ENCODE assay signal across 9 mouse cellular contexts in genomic region chr13:49242321-49243065, GRCm38 (mm10). TPM values are rescaled to one million over a fixed set of nuclear protein-coding genes. Genes with fewer than 3 reads are reported as not detected.
A peak's percentile ranks its signal among the peaks of the same experiment; 100 is the strongest.
DNase-seq lines count a peak whose midpoint lies in the region; ATAC-seq and TF ChIP-seq lines count a peak whose summit lies in the region.
"Had no signal": no experiment of that assay in that cellular context is flagged by ENCODE, and none has a peak within 500 bp of the region (broad histone marks: within the 10 kb centered on the region; RNA-seq: fewer than 3 reads in every experiment).

No protein-coding gene starts in this region.

- H3K4me3 ChIP-seq in liver, adult 2 months (ENCODE audit: insufficient read depth, low read depth, low read length): no peak overlapping the region
- H3K4me3 ChIP-seq in midbrain, embryonic 15.5 days: no peak overlapping the region
- H3K4me3 ChIP-seq: heart, embryonic 15.5 days had no signal

- no peak for ATAC-seq in midbrain, embryonic 15.5 days (replicated peaks)
- no peak for ATAC-seq in frontal cortex, adult (ENCODE audit: low TSS enrichment)

- H3K9me3 ChIP-seq in midbrain, embryonic 15.5 days: no peaks in the 10 kb centered on the region
- H3K9me3 ChIP-seq: heart, embryonic 15.5 days had no signal

- 0 out of 2 replicates have a peak, but pooled peaks cover 3% of the 10 kb centered on the region for H3K4me1 ChIP-seq in liver, adult 2 months (ENCODE audit: control insufficient read depth, insufficient read depth, low read length)
- no peaks in the 10 kb centered on the region; the same call in 1 of the 2 replicates for H3K4me1 ChIP-seq in midbrain, embryonic 15.5 days

- H3K36me3 ChIP-seq in liver, adult 2 months (ENCODE audit: control insufficient read depth, insufficient read depth, low read length): no peaks in the 10 kb centered on the region
- no peaks in the 10 kb centered on the region for H3K36me3 ChIP-seq in midbrain, embryonic 15.5 days (replicated peaks)
- H3K36me3 ChIP-seq: heart, embryonic 15.5 days had no signal

- no peak overlapping the region; the same call in 1 of the 2 replicates for H3K27ac ChIP-seq in liver, adult 2 months (replicated peaks; ENCODE audit: insufficient read depth, low read depth, low read length)
- H3K27ac ChIP-seq in midbrain, embryonic 15.5 days: no peak overlapping the region

- H3K4me2 ChIP-seq in midbrain, embryonic 15.5 days: no peak overlapping the region
- H3K4me2 ChIP-seq: heart, embryonic 15.5 days had no signal

- no peak for TF ChIP-seq CTCF in liver, adult 2 months (IDR thresholded peaks at IDR 0.05; ENCODE audit: low read depth, low read length)

- DNase-seq in 3134 (ENCODE audit: extremely low read depth, insufficient read length, low spot score): peak; percentile 32
- peak; percentile 95 for DNase-seq in CD4-positive helper T cell, adult 2 months (ENCODE audit: low read depth, low spot score)
- DNase-seq in liver, adult 2 months (ENCODE audit: extremely low read depth, low read depth, low spot score): peak; percentile 19
- peak; percentile 94 for DNase-seq in naive thymus-derived CD4-positive, alpha-beta T cell, adult 2 months (ENCODE audit: low read depth)
- no peak for DNase-seq in Muller cell, postnatal 12 days (ENCODE audit: inconsistent ontology term)
- DNase-seq in ovary, postnatal 36 days (ENCODE audit: low spot score): no peak

- no peaks in the 10 kb centered on the region for H3K27me3 ChIP-seq in liver, adult 2 months (ENCODE audit: control insufficient read depth, insufficient read depth, low read length)
- peaks cover 12% of the 10 kb centered on the region for H3K27me3 ChIP-seq in midbrain, embryonic 15.5 days (replicated peaks)

- 82% methylated on average over 9 of the region's 9 CpGs for WGBS in liver, adult 2 months
- 75% methylated on average over 9 of the region's 9 CpGs for WGBS in midbrain, embryonic 15.5 days

- no peak overlapping the region for H3K9ac ChIP-seq in liver, adult 2 months (ENCODE audit: low read depth, low read length)
- no peak overlapping the region for H3K9ac ChIP-seq in midbrain, embryonic 15.5 days
- H3K9ac ChIP-seq: heart, embryonic 15.5 days had no signal

- no peak for TF ChIP-seq POLR2A in liver, adult 2 months (IDR thresholded peaks at IDR 0.05; ENCODE audit: extremely low read depth, insufficient read depth, low read length)

- H3K79me2 ChIP-seq in liver, adult 2 months (ENCODE audit: control insufficient read depth, insufficient read depth, low read length): no peaks in the 10 kb centered on the region

RNA-seq across cellular contexts. Expression of gene Susd3, which starts 6.0 kb away (rescaled TPM):
- 0.18 and 0.27 TPM in 2 replicates for total RNA-seq in liver, adult 2 months (2014; rRNA removed)
- 0.49 and 1.1 TPM in 2 replicates for polyA plus RNA-seq in liver, adult 2 months (2012; rRNA removed)
- 0.54 and 0.59 TPM in 2 replicates for polyA plus RNA-seq in midbrain, embryonic 15.5 days (2015; fragmentation: Nextera tagmentation; extraction: Ambion mirVana)

RNA-seq across cellular contexts. Expression of gene Card19, which starts 26.7 kb away (rescaled TPM):
- 11.2 and 15.3 TPM in 2 replicates for total RNA-seq in liver, adult 2 months (2014; rRNA removed)
- 35.4 and 38.0 TPM in 2 replicates for polyA plus RNA-seq in liver, adult 2 months (2012; rRNA removed)
- polyA plus RNA-seq in midbrain, embryonic 15.5 days (2015; fragmentation: Nextera tagmentation; extraction: Ambion mirVana): 25.1 and 29.3 TPM in 2 replicates

RNA-seq across cellular contexts. Expression of gene Ninj1, which starts 55.2 kb away (rescaled TPM):
- 178 TPM in 2 replicates for total RNA-seq in liver, adult 2 months (2014; rRNA removed)
- 1,040 and 1,373 TPM in 2 replicates for polyA plus RNA-seq in liver, adult 2 months (2012; rRNA removed)
- polyA plus RNA-seq in midbrain, embryonic 15.5 days (2015; fragmentation: Nextera tagmentation; extraction: Ambion mirVana): 21.2 and 22.8 TPM in 2 replicates

Comparison
In these comparisons a context has a peak if more than half of its experiments do, and no peak if none do; other contexts are left out.
1. DNase-seq: peak in 3134 (single experiment), CD4-positive helper T cell, adult 2 months (single experiment), liver, adult 2 months (single experiment) and naive thymus-derived CD4-positive, alpha-beta T cell, adult 2 months (single experiment); none in Muller cell, postnatal 12 days (single experiment) and ovary, postnatal 36 days (single experiment).
2. RNA of gene Ninj1, which starts 55.2 kb away (polyA plus RNA-seq): 1,040 to 1,373 TPM in liver, adult 2 months; 21.2 to 22.8 TPM in midbrain, embryonic 15.5 days; every median in the first group is over 10 times any median in the second.